Mouse (Mus musculus): Measurements from ENCODE around the gene Map3k14. TPM values are rescaled to one million over a fixed set of nuclear protein-coding genes. Genes with fewer than 3 reads are reported as not detected.

Map3k14 gene
- polyA plus RNA-seq, 2 experiments, result 4.6 to 10.0 TPM

DNA sequence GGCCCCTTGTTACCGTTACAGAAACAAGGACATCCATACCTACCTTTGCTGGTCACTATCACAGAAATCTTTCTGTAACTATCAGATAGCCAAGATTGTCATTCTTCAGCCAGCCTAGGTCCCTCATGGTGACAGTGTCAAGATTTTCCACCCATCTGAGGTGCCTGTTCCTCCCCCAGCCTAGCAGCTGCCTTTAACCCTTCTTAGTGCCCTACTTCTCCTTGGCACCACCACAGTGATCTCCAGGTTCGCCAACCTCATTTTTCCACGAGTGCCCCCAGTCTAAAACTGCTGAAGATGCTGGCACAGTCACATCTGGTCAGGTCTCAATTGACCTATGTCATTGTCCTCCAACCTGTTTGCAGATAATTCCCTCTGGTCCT is 97.2 kb downstream of the Map3k14 start:
- peaks cover 42% of the 10 kb centered on the region for H3K27me3 ChIP-seq (ENCODE audit: control insufficient read depth, insufficient read depth, low read length)
- no peak for ATAC-seq (ENCODE audit: low FRiP score, low read depth)

More for the DNA sequence above, 97.2 kb downstream of the Map3k14 start:
- Histone ChIP-seq H3K9me3 (ENCODE audit: control insufficient read depth, low read length) (no peaks in the 10 kb centered on the region), H3K36me3 (ENCODE audit: control insufficient read depth, insufficient read depth, low read length) (no peaks in the 10 kb centered on the region), H3K4me3 (replicated peaks; ENCODE audit: low read length) (peak overlapping the region; percentile 56), H3K9ac (ENCODE audit: low read depth, low read length, severe bottlenecking) (no peak overlapping the region), H3K27ac (replicated peaks; ENCODE audit: low read depth, low read length) (no peak overlapping the region), H3K4me2 (replicated peaks; ENCODE audit: low read depth, low read length, severe bottlenecking) (peak overlapping the region; percentile 97), H3K4me1 (ENCODE audit: control insufficient read depth, insufficient read depth, low read length) (peaks cover 8% of the 10 kb centered on the region; the same call in 1 of the 2 replicates)
- no peak for TF ChIP-seq POLR2A (IDR thresholded peaks at IDR 0.05; ENCODE audit: borderline replicate concordance, extremely low read depth, insufficient read depth, insufficient read length)
- DNase-seq (ENCODE audit: low spot score), result no peak
- WGBS, result 44% methylated on average over 3 of the region's 3 CpGs

Other genes with a start within 250 kb of the Map3k14 start
- 45.9 and 48.9 TPM in 2 replicates for gene Nmt1, start 239.3 kb downstream of the Map3k14 start, polyA plus RNA-seq (2012; rRNA removed)
- gene Nmt1, start 239.3 kb downstream of the Map3k14 start, polyA plus RNA-seq (2014; fragmentation: Nextera tagmentation; extraction: Ambion mirVana), result 50.2 and 53.9 TPM in 2 replicates
- 182 and 259 TPM in 2 replicates for gene Dcakd, start 239.1 kb downstream of the Map3k14 start, polyA plus RNA-seq (2012; rRNA removed)
- 173 and 185 TPM in 2 replicates for gene Dcakd, start 239.1 kb downstream of the Map3k14 start, polyA plus RNA-seq (2014; fragmentation: Nextera tagmentation; extraction: Ambion mirVana)
- gene Plcd3, start 165.8 kb downstream of the Map3k14 start, polyA plus RNA-seq (2012; rRNA removed), result 10.3 and 13.2 TPM in 2 replicates
- gene Plcd3, start 165.8 kb downstream of the Map3k14 start, polyA plus RNA-seq (2014; fragmentation: Nextera tagmentation; extraction: Ambion mirVana), result 3.8 and 4.9 TPM in 2 replicates
- gene Acbd4, start 165.8 kb downstream of the Map3k14 start, polyA plus RNA-seq (2012; rRNA removed), result 11.2 and 14.2 TPM in 2 replicates
- gene Acbd4, start 165.8 kb downstream of the Map3k14 start, polyA plus RNA-seq (2014; fragmentation: Nextera tagmentation; extraction: Ambion mirVana), result 20.2 and 25.2 TPM in 2 replicates
- 17.7 and 21.1 TPM in 2 replicates for gene Hexim1, start 151.2 kb downstream of the Map3k14 start, polyA plus RNA-seq (2012; rRNA removed)
- 7.5 and 8.4 TPM in 2 replicates for gene Hexim1, start 151.2 kb downstream of the Map3k14 start, polyA plus RNA-seq (2014; fragmentation: Nextera tagmentation; extraction: Ambion mirVana)
- gene Hexim2, start 135.0 kb downstream of the Map3k14 start, polyA plus RNA-seq (2012; rRNA removed), result 9.4 and 10.8 TPM in 2 replicates
- 8.6 and 11.1 TPM in 2 replicates for gene Hexim2, start 135.0 kb downstream of the Map3k14 start, polyA plus RNA-seq (2014; fragmentation: Nextera tagmentation; extraction: Ambion mirVana)
- 3.7 and 3.8 TPM in 2 replicates for gene Fmnl1, start 96.4 kb downstream of the Map3k14 start, polyA plus RNA-seq (2012; rRNA removed)
- gene Fmnl1, start 96.4 kb downstream of the Map3k14 start, polyA plus RNA-seq (2014; fragmentation: Nextera tagmentation; extraction: Ambion mirVana), result 2.5 and 2.6 TPM in 2 replicates
- gene 1700023F06Rik, start 58.9 kb downstream of the Map3k14 start, polyA plus RNA-seq (2012; rRNA removed), result 0.56 and 0.57 TPM in 2 replicates
- 0.88 and 1.5 TPM in 2 replicates for gene 1700023F06Rik, start 58.9 kb downstream of the Map3k14 start, polyA plus RNA-seq (2014; fragmentation: Nextera tagmentation; extraction: Ambion mirVana)
- not detected in 2 replicates for gene Spata32, start 49.0 kb downstream of the Map3k14 start, polyA plus RNA-seq (2012; rRNA removed)
- gene Spata32, start 49.0 kb downstream of the Map3k14 start, polyA plus RNA-seq (2014; fragmentation: Nextera tagmentation; extraction: Ambion mirVana), result not detected in 2 replicates
- 14.1 and 16.7 TPM in 2 replicates for gene Arhgap27, start 96.2 kb upstream of the Map3k14 start, polyA plus RNA-seq (2012; rRNA removed)
- gene Arhgap27, start 96.2 kb upstream of the Map3k14 start, polyA plus RNA-seq (2014; fragmentation: Nextera tagmentation; extraction: Ambion mirVana), result 8.4 and 9.4 TPM in 2 replicates
- 11.8 and 13.9 TPM in 2 replicates for gene Plekhm1, start 145.2 kb upstream of the Map3k14 start, polyA plus RNA-seq (2012; rRNA removed)
- 9.6 and 10.7 TPM in 2 replicates for gene Plekhm1, start 145.2 kb upstream of the Map3k14 start, polyA plus RNA-seq (2014; fragmentation: Nextera tagmentation; extraction: Ambion mirVana)
- not detected in 2 replicates for gene Lrrc37a, start 237.1 kb upstream of the Map3k14 start, polyA plus RNA-seq (2012; rRNA removed)
- not detected in 2 replicates for gene Lrrc37a, start 237.1 kb upstream of the Map3k14 start, polyA plus RNA-seq (2014; fragmentation: Nextera tagmentation; extraction: Ambion mirVana)